Mouse (Mus musculus) erythroblast, adult 5-6 weeks (primary cell): ENCODE data around the gene Pspn. TPM values are rescaled to one million over a fixed set of nuclear protein-coding genes. Genes with fewer than 3 reads are reported as not detected.

ENCODE experiments used
- ATAC-seq: replicated peaks from 2 replicates; pipeline ENCODE4 v1.8.0; 2016; ENCODE audit warnings: moderate number of reproducible peaks, mild to moderate bottlenecking, moderate TSS enrichment, inconsistent platforms; ENCODE audit not compliant: poor library complexity, low FRiP score, severe bottlenecking
- total RNA-seq, 2 experiments: library from RNA; stranded (forward) in 1 of 2; stranded (reverse) in 1 of 2; fragments of 150-400 nt in 1 of 2; fragments of 200-764, 138-1000 nt in 1 of 2; gene quantifications; 2 replicates each; pipeline versions ENCODE4 v1.2.3 to v1.2.4; 2015 to 2017; ENCODE audit warnings: low replicate concordance in 2 of 2

Gene Pspn
- total RNA-seq, 2 experiments from 2014 or later, result 1.5 TPM; not detected in 1

DNA sequence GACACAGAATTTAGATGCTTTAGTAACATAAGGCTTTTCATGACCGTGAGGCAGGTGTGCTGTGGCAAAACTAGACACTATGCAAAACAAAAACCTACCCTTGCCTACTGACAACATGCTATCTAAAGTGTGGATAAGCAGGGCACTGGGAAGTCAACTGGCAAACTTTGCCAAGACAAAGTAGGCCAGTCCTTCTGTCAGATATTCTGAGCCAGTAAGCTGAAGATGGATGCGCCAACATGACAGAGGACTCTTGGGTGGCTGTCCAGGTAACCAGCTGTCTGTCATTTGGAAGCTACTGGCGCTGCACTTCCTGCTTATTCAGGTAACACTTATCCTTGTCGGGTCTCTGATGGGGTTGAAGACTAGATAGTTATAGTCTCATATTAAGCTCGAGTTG lies 29.7 kb downstream of the Pspn start:
- no peak for ATAC-seq

DNA sequence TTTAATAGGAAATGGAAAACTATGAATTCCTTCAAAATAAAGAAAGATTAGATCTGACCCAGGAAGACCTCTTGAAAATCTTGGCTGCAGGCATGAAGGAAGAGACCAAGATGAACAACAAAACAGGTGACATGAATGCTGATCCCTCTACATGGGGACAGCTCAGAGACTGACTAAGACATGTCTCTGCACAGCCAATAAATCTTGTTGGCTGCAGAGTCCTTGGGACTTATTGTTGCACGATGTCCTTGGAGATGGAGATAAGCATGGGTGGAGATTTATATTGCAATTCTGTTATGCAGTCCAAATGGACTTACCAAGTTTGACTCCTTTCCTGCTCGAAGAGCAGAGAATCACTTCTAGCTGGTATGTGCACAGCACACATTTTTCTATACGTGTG lies 30.5 kb downstream of the Pspn start:
- ATAC-seq, result no peak

DNA sequence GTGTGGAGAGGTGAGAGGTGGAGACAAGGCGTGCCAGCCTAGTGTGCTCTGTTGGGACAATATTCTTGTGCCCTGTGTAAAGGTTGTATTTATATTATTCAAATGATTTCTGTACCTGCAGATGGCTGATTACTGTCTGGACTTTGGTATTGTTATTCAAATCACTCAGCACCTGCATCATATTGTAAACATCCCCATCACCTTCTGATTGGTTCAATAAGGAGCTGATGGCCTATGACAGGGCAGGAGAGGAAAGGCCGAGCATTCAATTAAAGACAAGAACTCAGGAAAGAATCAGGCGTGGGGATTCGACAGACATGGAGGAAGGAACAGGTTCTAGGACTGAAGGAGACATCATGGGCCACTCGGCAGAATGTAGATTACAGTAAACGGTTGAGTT lies 36.2 kb downstream of the Pspn start:
- no peak for ATAC-seq

DNA sequence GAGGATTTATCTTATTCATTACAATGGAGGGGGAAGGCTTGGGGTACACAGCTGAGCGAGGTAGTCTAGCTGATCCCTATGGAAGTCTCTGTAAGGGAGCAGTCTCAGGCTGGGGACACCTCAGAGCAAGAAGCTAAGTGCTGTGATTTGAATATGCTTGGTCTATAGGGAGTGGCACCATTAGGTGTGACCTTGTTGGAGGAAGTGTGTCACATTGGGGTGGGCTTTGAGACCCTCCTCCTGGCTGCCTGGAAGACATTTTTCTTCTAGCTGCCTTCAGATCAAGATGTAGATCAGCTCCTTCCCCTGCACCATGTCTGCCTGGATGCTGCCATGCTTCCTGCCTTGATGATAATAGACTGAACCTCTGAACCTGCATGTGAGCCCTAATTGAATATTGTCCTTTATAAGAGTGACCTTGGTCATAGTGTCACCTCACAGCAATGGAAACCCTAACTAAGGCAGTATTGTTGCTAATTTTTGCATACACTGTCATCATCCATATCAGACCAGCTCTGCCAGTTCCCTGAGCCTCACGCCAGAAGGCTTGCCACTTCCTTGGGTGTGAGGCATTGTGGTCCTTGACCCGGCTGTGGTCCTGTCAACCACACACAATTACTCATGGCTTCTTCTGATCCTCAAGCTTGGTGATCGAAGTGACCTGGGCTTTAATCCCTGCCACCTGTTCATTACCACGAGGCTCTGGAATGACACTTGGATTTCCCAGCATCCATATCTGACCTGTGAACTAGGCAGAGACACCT lies 37.0 kb downstream of the Pspn start:
- no peak for ATAC-seq

DNA sequence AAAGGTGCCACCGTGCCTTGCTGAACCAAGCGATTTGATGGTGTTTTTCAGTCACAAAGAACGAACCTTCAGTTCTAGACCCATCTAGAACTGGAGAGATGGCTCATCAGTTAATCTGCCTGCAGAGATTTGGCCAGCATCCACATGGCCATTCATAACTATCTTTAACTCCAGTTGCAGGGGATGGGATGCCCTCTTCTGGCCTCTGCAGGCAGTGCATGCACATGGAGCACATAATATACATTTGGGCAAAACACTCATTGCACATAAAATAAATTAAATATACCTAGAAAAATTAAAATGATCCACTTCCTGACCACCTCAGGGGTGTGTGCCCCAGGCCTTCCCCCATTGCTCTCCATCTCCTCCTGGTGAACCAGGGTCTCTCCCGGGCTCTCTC lies 37.9 kb downstream of the Pspn start:
- no peak for ATAC-seq

DNA sequence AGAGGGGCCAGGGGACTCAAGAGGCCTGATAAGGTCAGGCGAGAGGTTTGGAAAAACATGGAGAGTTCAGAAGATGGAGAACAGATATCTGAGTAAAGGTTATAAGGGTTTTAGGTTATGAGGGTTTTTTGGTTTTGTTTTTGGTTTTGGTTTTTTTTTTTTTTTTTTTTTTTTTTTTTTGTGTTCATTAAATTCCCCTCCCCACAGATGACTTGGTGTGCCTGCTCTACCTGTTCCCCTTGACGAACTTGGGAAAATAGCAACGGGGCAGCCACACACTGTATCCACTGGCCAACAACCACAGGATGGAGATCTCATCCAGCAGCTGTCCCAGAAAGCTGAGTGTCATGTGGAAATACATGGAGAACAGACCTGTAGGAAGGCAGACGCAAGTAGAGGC lies 41.2 kb downstream of the Pspn start:
- no peak for ATAC-seq

DNA sequence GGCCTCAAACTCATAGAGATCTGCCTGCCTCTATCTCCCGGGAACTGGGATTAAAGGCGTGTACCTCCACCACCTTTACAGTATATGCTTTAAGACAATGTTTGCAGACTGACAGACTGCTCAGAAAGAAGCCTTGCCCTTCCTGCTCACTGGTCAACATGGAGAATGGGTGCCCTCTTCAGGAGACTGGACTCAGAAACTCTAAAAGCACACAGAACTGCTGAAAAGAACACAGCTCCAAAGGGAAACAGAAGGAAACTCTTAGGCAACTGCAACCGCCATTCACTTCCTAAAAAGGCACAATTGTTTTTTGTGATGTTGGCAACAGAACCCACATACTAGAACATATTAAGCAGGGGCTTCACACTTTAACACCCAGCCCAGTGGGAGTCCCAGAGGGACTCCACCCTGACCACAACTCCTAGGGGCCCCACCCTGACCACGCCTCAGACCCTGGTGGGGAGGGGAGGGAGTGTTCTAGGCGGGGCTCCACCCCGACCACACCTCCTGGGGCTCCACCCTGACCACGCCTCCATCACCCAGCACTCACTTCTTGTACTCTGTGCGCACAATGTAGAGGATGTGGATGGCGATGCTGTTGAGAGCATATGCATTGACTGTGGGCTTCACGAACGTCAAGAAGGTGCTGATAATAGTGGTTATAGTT lies 41.9 kb downstream of the Pspn start:
- ATAC-seq, result peak; percentile 81

DNA sequence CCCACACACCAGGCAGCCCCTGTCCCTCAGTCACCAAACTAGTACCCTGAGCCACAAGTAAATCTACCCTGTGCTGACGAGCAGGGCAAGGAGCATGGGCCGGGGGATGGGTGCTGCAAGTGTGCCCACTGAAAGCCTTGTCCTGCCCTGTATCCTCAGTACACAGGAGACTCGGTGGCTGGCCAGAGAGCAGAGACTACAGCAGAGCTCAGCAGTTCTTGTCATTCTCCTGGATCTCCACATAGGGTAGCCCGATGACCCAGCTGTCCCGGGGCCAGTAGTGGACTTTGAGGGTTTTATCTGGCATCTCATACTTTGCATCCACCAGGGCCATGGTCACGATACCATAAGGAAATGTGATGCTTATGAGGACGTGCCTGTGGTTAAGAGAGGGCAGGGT lies 44.9 kb downstream of the Pspn start:
- ATAC-seq, result no peak

DNA sequence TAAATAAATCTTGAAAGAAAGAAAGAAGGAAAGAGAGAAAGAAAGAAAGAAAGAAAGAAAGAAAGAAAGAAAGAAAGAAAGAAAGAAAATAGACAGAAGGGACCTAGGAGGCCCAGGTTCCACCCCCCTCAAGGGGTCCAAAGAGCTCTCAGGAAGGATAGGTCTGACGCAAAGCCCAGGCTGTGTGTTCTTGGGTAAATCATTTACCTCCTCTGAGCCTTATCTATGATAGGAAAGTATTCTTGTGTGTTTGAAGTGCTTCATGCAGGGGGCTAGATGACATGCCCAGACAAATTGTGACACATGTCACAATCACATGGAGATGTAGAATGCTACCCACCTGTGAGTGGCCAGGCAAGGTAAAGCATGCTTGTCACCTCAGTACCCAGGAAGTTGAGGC lies 47.2 kb downstream of the Pspn start:
- ATAC-seq, result no peak

DNA sequence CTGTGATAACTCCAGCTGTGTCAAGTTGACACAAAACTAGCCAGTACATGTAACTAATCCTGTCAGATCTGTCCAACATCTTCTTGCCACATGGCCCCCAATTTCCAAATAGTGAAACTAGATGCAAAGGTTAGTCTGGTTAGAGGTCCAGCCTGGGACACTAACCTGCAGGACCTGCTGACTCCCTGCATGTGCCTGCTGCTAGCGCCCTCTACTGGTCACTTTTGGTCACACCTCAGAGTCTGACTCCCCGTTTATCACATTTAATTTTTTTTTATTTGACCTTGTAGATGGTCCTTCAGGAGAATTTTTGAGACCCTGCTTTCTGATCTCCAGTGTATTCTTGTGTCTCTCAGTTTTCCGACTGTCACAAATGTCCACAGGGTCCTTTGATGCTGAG lies 48.9 kb downstream of the Pspn start:
- ATAC-seq, result peak; percentile 85

Other genes with a start within 250 kb of the Pspn start
- gene Nrtn, start 242.5 kb downstream of the Pspn start, total RNA-seq (2015; ENCODE audit: low replicate concordance), result not detected in 2 replicates
- gene Nrtn, start 242.5 kb downstream of the Pspn start, total RNA-seq (2017; ENCODE audit: low replicate concordance), result 0.51 TPM in 1 of 2 replicates, not detected in the other
- 0.84 and 5.6 TPM in 2 replicates for gene Dus3l, start 235.3 kb downstream of the Pspn start, total RNA-seq (2015; ENCODE audit: low replicate concordance)
- 5.4 and 5.9 TPM in 2 replicates for gene Dus3l, start 235.3 kb downstream of the Pspn start, total RNA-seq (2017; ENCODE audit: low replicate concordance)
- not detected in 2 replicates for gene Prr22, start 229.8 kb downstream of the Pspn start, total RNA-seq (2015; ENCODE audit: low replicate concordance)
- gene Prr22, start 229.8 kb downstream of the Pspn start, total RNA-seq (2017; ENCODE audit: low replicate concordance), result not detected in 2 replicates
- 21.5 and 25.7 TPM in 2 replicates for gene Rfx2, start 169.0 kb downstream of the Pspn start, total RNA-seq (2015; ENCODE audit: low replicate concordance)
- 26.1 and 39.6 TPM in 2 replicates for gene Rfx2, start 169.0 kb downstream of the Pspn start, total RNA-seq (2017; ENCODE audit: low replicate concordance)
- not detected in 2 replicates for gene Acsbg2, start 125.6 kb downstream of the Pspn start, total RNA-seq (2015; ENCODE audit: low replicate concordance)
- gene Acsbg2, start 125.6 kb downstream of the Pspn start, total RNA-seq (2017; ENCODE audit: low replicate concordance), result not detected in 2 replicates
- gene 1700061G19Rik, start 124.5 kb downstream of the Pspn start, total RNA-seq (2015; ENCODE audit: low replicate concordance), result not detected in 2 replicates
- gene 1700061G19Rik, start 124.5 kb downstream of the Pspn start, total RNA-seq (2017; ENCODE audit: low replicate concordance), result not detected in 2 replicates
- gene Mllt1, start 64.6 kb downstream of the Pspn start, total RNA-seq (2015; ENCODE audit: low replicate concordance), result 2.1 and 4.4 TPM in 2 replicates
- gene Mllt1, start 64.6 kb downstream of the Pspn start, total RNA-seq (2017; ENCODE audit: low replicate concordance), result 1.3 and 3.5 TPM in 2 replicates
- not detected in 2 replicates for gene Acer1, start 17.9 kb downstream of the Pspn start, total RNA-seq (2015; ENCODE audit: low replicate concordance)
- gene Acer1, start 17.9 kb downstream of the Pspn start, total RNA-seq (2017; ENCODE audit: low replicate concordance), result not detected in 2 replicates
- 4.6 and 13.8 TPM in 2 replicates for gene Clpp, start 9.7 kb downstream of the Pspn start, total RNA-seq (2015; ENCODE audit: low replicate concordance)
- 6.6 and 9.6 TPM in 2 replicates for gene Clpp, start 9.7 kb downstream of the Pspn start, total RNA-seq (2017; ENCODE audit: low replicate concordance)
- not detected in 2 replicates for gene Alkbh7, start 2.7 kb downstream of the Pspn start, total RNA-seq (2015; ENCODE audit: low replicate concordance)
- 2.5 and 8.9 TPM in 2 replicates for gene Alkbh7, start 2.7 kb downstream of the Pspn start, total RNA-seq (2017; ENCODE audit: low replicate concordance)
- gene Gtf2f1, start 11.3 kb upstream of the Pspn start, total RNA-seq (2015; ENCODE audit: low replicate concordance), result 18.3 and 33.9 TPM in 2 replicates
- 34.3 and 59.5 TPM in 2 replicates for gene Gtf2f1, start 11.3 kb upstream of the Pspn start, total RNA-seq (2017; ENCODE audit: low replicate concordance)
- gene Gm17949, start 11.5 kb upstream of the Pspn start, total RNA-seq (2015; ENCODE audit: low replicate concordance), result not detected in 2 replicates
- gene Gm17949, start 11.5 kb upstream of the Pspn start, total RNA-seq (2017; ENCODE audit: low replicate concordance), result not detected in 2 replicates
- 32.9 and 37.6 TPM in 2 replicates for gene Khsrp, start 31.5 kb upstream of the Pspn start, total RNA-seq (2015; ENCODE audit: low replicate concordance)
- gene Khsrp, start 31.5 kb upstream of the Pspn start, total RNA-seq (2017; ENCODE audit: low replicate concordance), result 29.8 and 34.2 TPM in 2 replicates
- not detected in 2 replicates for gene Slc25a41, start 41.6 kb upstream of the Pspn start, total RNA-seq (2015; ENCODE audit: low replicate concordance)
- not detected in 2 replicates for gene Slc25a41, start 41.6 kb upstream of the Pspn start, total RNA-seq (2017; ENCODE audit: low replicate concordance)
- gene Crb3, start 59.1 kb upstream of the Pspn start, total RNA-seq (2015; ENCODE audit: low replicate concordance), result not detected in 2 replicates
- gene Crb3, start 59.1 kb upstream of the Pspn start, total RNA-seq (2017; ENCODE audit: low replicate concordance), result not detected in 2 replicates
- gene Slc25a23, start 59.8 kb upstream of the Pspn start, total RNA-seq (2015; ENCODE audit: low replicate concordance), result 2.9 and 3.3 TPM in 2 replicates
- gene Slc25a23, start 59.8 kb upstream of the Pspn start, total RNA-seq (2017; ENCODE audit: low replicate concordance), result 1.2 and 4.7 TPM in 2 replicates
- gene Dennd1c, start 78.5 kb upstream of the Pspn start, total RNA-seq (2015; ENCODE audit: low replicate concordance), result 16.7 and 25.0 TPM in 2 replicates
- gene Dennd1c, start 78.5 kb upstream of the Pspn start, total RNA-seq (2017; ENCODE audit: low replicate concordance), result 2.4 and 7.2 TPM in 2 replicates
- not detected in 2 replicates for gene Tubb4a, start 87.8 kb upstream of the Pspn start, total RNA-seq (2015; ENCODE audit: low replicate concordance)
- 0.14 TPM in 1 of 2 replicates, not detected in the other for gene Tubb4a, start 87.8 kb upstream of the Pspn start, total RNA-seq (2017; ENCODE audit: low replicate concordance)
- gene Tnfsf9, start 105.3 kb upstream of the Pspn start, total RNA-seq (2015; ENCODE audit: low replicate concordance), result not detected in 2 replicates
- not detected in 2 replicates for gene Tnfsf9, start 105.3 kb upstream of the Pspn start, total RNA-seq (2017; ENCODE audit: low replicate concordance)
- not detected in 2 replicates for gene Cd70, start 149.8 kb upstream of the Pspn start, total RNA-seq (2015; ENCODE audit: low replicate concordance)
- not detected in 2 replicates for gene Cd70, start 149.8 kb upstream of the Pspn start, total RNA-seq (2017; ENCODE audit: low replicate concordance)
- gene Tnfsf14, start 194.2 kb upstream of the Pspn start, total RNA-seq (2015; ENCODE audit: low replicate concordance), result 1.5 TPM in 1 of 2 replicates, not detected in the other
- gene Tnfsf14, start 194.2 kb upstream of the Pspn start, total RNA-seq (2017; ENCODE audit: low replicate concordance), result 1.5 and 2.0 TPM in 2 replicates
- gene C3, start 228.1 kb upstream of the Pspn start, total RNA-seq (2015; ENCODE audit: low replicate concordance), result 214 and 227 TPM in 2 replicates
- 74.9 and 158 TPM in 2 replicates for gene C3, start 228.1 kb upstream of the Pspn start, total RNA-seq (2017; ENCODE audit: low replicate concordance)
- 9.2 and 17.5 TPM in 2 replicates for gene Gpr108, start 248.4 kb upstream of the Pspn start, total RNA-seq (2015; ENCODE audit: low replicate concordance)
- gene Gpr108, start 248.4 kb upstream of the Pspn start, total RNA-seq (2017; ENCODE audit: low replicate concordance), result 5.2 and 6.3 TPM in 2 replicates
- gene Trip10, start 249.4 kb upstream of the Pspn start, total RNA-seq (2015; ENCODE audit: low replicate concordance), result 0.42 and 3.1 TPM in 2 replicates
- gene Trip10, start 249.4 kb upstream of the Pspn start, total RNA-seq (2017; ENCODE audit: low replicate concordance), result 1.8 and 5.5 TPM in 2 replicates